30 mouse cellular contexts compared by ENCODE assay signal in genomic region chr3:130601491-130601890, GRCm38 (mm10). TPM values are rescaled to one million over a fixed set of nuclear protein-coding genes. Genes with fewer than 3 reads are reported as not detected.
"Had no signal": no experiment of that assay in that cellular context is flagged by ENCODE, and none has a peak within 500 bp of the region (broad histone marks: within the 10 kb centered on the region; RNA-seq: fewer than 3 reads in every experiment).

No protein-coding gene starts in this region.

- DNase-seq: gastrocnemius, postnatal 14 days; gastrocnemius, postnatal 36 days; heart, adult 18-20 months; heart, postnatal 14 days; heart, postnatal 36 days; kidney, adult 11 months; kidney, adult 2 months; kidney, adult 9 months; kidney, postnatal 14 days; kidney, postnatal 36 days; layer of hippocampus, adult 9-11 months; layer of hippocampus, postnatal 36 days; left cerebral cortex, postnatal 4 days had no signal

- H3K4me3 ChIP-seq: heart, embryonic 13.5 days; heart, embryonic 15.5 days; hindbrain, embryonic 13.5 days; hindbrain, embryonic 15.5 days; kidney, embryonic 15.5 days; limb, embryonic 13.5 days; limb, embryonic 15.5 days; liver, embryonic 12.5 days had no signal

- H3K27me3 ChIP-seq: heart, embryonic 13.5 days; heart, embryonic 15.5 days; hindbrain, embryonic 13.5 days; hindbrain, embryonic 15.5 days; kidney, embryonic 15.5 days; limb, embryonic 13.5 days; limb, embryonic 15.5 days; liver, embryonic 12.5 days had no signal

- H3K9ac ChIP-seq: heart, embryonic 13.5 days; heart, embryonic 15.5 days; hindbrain, embryonic 13.5 days; hindbrain, embryonic 15.5 days; kidney, embryonic 15.5 days; limb, embryonic 13.5 days; limb, embryonic 15.5 days; liver, embryonic 12.5 days; liver, embryonic 14.5 days had no signal

- H3K4me1 ChIP-seq: heart, embryonic 13.5 days; heart, embryonic 15.5 days; hindbrain, embryonic 13.5 days; hindbrain, embryonic 15.5 days; kidney, embryonic 15.5 days; limb, embryonic 15.5 days; liver, embryonic 12.5 days had no signal

- H3K9me3 ChIP-seq: heart, embryonic 13.5 days; heart, embryonic 15.5 days; hindbrain, embryonic 13.5 days; hindbrain, embryonic 15.5 days; kidney, embryonic 15.5 days; limb, embryonic 13.5 days; limb, embryonic 15.5 days; liver, embryonic 12.5 days had no signal

- H3K36me3 ChIP-seq: heart, embryonic 13.5 days; heart, embryonic 15.5 days; hindbrain, embryonic 13.5 days; hindbrain, embryonic 15.5 days; kidney, embryonic 15.5 days; limb, embryonic 13.5 days; limb, embryonic 15.5 days; liver, embryonic 12.5 days had no signal

- H3K27ac ChIP-seq: heart, embryonic 13.5 days; heart, embryonic 15.5 days; hindbrain, embryonic 13.5 days; hindbrain, embryonic 15.5 days; hindbrain, postnatal 0 days; kidney, embryonic 15.5 days; kidney, postnatal 0 days; limb, embryonic 13.5 days; limb, embryonic 15.5 days; liver, embryonic 12.5 days; liver, embryonic 14.5 days had no signal

RNA-seq across cellular contexts. Expression of gene Etnppl, which starts 15.8 kb away (rescaled TPM):
- total RNA-seq: gastrocnemius, adult 18-20 months; gastrocnemius, postnatal 14 days; gastrocnemius, postnatal 36 days; heart, adult 18-20 months; heart, postnatal 14 days; heart, postnatal 36 days; hindbrain, postnatal 0 days; left cerebral cortex, postnatal 4 days had no signal
- polyA plus RNA-seq: gonadal fat pad, adult 2 months; heart, embryonic 11.5 days; heart, embryonic 13.5 days; heart, embryonic 15.5 days; heart, postnatal 0 days; hindbrain, embryonic 11.5 days; hindbrain, embryonic 13.5 days; hindbrain, embryonic 15.5 days; intestine, embryonic 14.5 days; liver, embryonic 12.5 days had no signal
